Mouse (Mus musculus): ENCODE results near the gene Primpol. TPM values are rescaled to one million over a fixed set of nuclear protein-coding genes. Genes with fewer than 3 reads are reported as not detected.

Primpol gene
- polyA plus RNA-seq, 1 experiment from 2014 or later, result 13.8 TPM

GRCm38 (mm10) chr8:46526821-46527220 is 90.2 kb downstream of the Primpol start:
- H3K9ac ChIP-seq, result no peak overlapping the region
- peaks cover 3% of the 10 kb centered on the region; the same call in 1 of the 2 replicates for H3K4me1 ChIP-seq
- WGBS, result 63% methylated on average over 10 of the region's 10 CpGs
- H3K27ac ChIP-seq, result no peak overlapping the region
- 0 out of 2 replicates have a peak, but pooled peaks cover 4% of the 10 kb centered on the region for H3K36me3 ChIP-seq
- no peaks in the 10 kb centered on the region for H3K9me3 ChIP-seq
- H3K4me3 ChIP-seq (replicated peaks), result no peak overlapping the region
- no peaks in the 10 kb centered on the region for H3K27me3 ChIP-seq (replicated peaks)
- no peak for ATAC-seq (ENCODE audit: insufficient read depth, low FRiP score, low read depth)
- H3K4me2 ChIP-seq, result no peak overlapping the region

DNA sequence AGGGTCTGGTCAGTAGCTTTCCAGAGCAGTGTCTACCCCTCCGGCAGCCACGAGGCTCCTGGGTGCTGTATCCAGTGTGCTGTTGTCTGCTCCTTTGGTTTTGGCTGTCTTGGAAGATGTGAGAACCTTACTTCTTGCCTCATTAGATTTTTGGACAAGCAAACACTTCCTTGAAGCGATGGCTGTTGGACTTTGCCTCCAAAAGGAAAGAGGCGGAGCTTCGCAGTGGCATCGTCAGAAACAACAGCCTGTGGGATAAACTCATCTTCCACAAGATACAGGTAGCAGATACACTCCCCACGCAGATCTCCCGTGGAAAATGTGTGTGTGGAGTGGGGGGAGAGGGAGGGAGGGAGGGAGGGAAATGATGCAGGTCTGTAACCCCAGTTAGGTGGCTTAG is 90.9 kb downstream of the Primpol start:
- H3K9ac ChIP-seq, result no peak overlapping the region
- 0 out of 2 replicates have a peak, but pooled peaks cover 4% of the 10 kb centered on the region for H3K36me3 ChIP-seq
- peaks cover 3% of the 10 kb centered on the region; the same call in 1 of the 2 replicates for H3K4me1 ChIP-seq
- H3K4me2 ChIP-seq, result no peak overlapping the region
- no peak overlapping the region for H3K4me3 ChIP-seq (replicated peaks)
- no peak overlapping the region for H3K27ac ChIP-seq
- ATAC-seq (ENCODE audit: insufficient read depth, low FRiP score, low read depth), result no peak
- no peaks in the 10 kb centered on the region for H3K27me3 ChIP-seq (replicated peaks)
- H3K9me3 ChIP-seq, result no peaks in the 10 kb centered on the region
- WGBS, result 87% methylated on average over 8 of the region's 8 CpGs

Other genes starting within 250 kb of the Primpol start
- 24.1 and 25.7 TPM in 2 replicates for gene Acsl1, start 146.2 kb downstream of the Primpol start, polyA plus RNA-seq (2015; fragmentation: Nextera tagmentation; extraction: Ambion mirVana)
- gene Cenpu, start 65.2 kb downstream of the Primpol start, polyA plus RNA-seq (2015; fragmentation: Nextera tagmentation; extraction: Ambion mirVana), result 14.4 and 16.3 TPM in 2 replicates
- gene Casp3, start 79 bp upstream of the Primpol start, polyA plus RNA-seq (2015; fragmentation: Nextera tagmentation; extraction: Ambion mirVana), result 63.5 and 63.8 TPM in 2 replicates
- gene Irf2, start 122.5 kb upstream of the Primpol start, polyA plus RNA-seq (2015; fragmentation: Nextera tagmentation; extraction: Ambion mirVana), result 31.5 and 34.5 TPM in 2 replicates

All from stomach, embryonic 15.5 days (tissue).